Mouse (Mus musculus): Measurements from ENCODE around the gene Gng12.
A peak's percentile ranks its signal among the peaks of the same experiment; 100 is the strongest.
"Not testable (repeated sequence)": the region's sequence is repeated elsewhere in the genome, so short reads cannot be mapped to it uniquely, and the experiment has no call there.

Gene Gng12

DNA sequence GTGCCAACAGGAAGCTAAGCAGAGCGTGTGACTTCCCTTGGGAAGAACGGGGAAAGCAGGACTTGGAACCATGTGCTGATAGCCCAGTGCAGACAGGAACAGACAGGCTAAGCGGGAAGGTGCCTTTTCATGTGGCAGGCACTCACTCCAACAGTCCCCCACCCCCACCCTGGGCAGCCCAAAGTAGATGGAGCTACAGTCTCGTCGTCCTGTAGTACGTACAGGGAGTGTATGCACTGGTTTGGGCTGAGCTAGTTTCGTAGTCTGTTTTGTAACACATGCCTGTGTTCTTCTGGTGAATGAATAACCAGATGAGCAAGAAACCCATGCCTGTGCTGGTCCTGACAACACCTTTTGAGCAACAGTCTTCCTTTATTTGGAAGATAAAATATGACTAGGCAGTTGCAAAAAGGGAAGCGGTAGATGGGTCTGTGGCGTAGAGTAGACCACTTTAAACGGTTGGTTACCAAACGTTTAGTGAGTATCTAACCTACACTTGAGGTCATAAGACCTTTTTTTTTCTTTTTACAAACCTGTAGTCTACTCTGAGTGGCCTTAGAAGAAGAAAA, 57.8 kb downstream of the Gng12 start:
- DNase-seq (ENCODE audit: extremely low read depth, low read depth, low spot score): peak; percentile 55

GRCm38 (mm10) chr6:66955089-66955657, 59.0 kb downstream of the Gng12 start:
- no peak for DNase-seq (ENCODE audit: extremely low read depth, low read depth, low spot score)

DNA sequence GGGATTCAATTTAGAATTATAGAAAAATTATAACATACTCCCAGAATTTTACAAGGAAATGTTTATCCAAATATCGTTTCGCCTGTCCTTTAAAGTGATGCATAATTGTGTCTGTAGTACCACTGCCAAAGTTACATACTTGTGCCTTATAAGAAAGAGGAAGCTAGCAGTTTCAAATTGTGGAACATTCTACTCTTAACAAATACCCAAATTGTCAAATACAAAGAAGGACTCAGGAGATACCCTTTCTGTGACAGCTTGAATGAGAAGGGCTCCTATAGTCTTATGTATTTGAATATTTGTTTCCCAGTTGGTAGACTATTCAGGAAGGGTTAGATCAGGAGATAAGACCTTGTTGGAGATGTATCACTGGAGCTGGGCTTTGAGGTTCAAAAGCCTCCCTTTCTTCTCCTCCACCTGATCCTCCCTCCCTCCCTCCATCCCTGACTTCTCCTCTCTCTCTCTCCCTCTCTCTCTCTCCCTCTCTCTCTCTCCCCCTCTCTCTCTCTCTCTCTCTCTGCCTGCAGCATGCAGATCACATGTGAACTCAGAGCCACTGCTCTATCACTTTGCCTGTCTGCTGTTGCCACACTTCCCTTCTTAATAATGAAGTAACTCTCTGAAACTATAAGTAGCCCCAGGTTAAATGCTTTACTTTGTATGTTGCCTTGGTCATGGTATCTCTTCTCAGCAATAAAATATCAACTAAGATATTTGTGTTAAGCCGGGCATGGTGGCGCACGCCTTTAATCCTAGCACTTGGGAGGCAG, 62.5 kb downstream of the Gng12 start:
- no peak for DNase-seq (ENCODE audit: extremely low read depth, low read depth, low spot score)

- no peak for DNase-seq (ENCODE audit: extremely low read depth, low read depth, low spot score)
These were observed 66.4 kb downstream of the Gng12 start for GRCm38 (mm10) chr6:66962582-66963043.

DNA sequence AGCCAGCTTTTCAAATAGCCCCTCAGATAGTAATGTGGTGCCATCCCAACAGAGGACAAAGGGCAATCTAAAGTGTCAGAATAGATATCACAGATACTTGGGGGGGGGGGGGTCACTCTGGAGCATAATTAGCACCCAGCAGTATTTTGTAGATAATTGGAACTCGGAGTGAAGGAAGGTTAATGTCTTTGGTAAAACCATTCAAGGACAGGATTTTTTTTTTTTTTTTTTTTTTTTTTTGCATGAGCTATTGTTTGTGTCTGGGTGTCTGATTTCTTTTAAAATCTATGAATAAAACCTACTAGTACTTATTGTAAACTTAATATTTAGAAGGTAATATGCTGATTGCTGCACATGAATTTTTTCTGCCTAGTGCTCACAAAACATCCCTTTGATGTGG, 66.9 kb downstream of the Gng12 start:
- DNase-seq (ENCODE audit: extremely low read depth, low read depth, low spot score): no peak

GRCm38 (mm10) chr6:66963651-66964050, 67.5 kb downstream of the Gng12 start:
- DNase-seq (ENCODE audit: extremely low read depth, low read depth, low spot score): not testable (repeated sequence)

- DNase-seq (ENCODE audit: extremely low read depth, low read depth, low spot score): no peak
These were observed 68.0 kb downstream of the Gng12 start for GRCm38 (mm10) chr6:66964222-66964621.

DNA sequence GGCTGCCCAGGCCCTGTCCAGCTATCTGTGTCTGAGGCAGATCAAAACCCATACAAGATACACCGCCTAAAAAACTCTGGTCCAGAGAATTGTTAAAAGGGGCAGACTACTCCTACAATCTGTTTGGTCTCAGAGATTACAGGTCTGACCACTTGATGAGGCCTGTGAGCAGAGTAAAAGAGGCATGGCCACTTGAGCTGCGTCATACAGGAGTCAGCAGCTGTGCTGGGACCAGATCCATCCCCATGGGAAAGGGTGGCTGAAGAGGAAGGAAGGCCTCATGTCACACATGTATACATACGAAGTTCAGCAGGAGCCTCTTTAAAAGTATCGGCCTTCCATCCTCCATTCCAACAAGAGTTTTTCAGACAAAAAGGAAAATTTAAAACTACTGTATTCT, 69.0 kb downstream of the Gng12 start:
- DNase-seq (ENCODE audit: extremely low read depth, low read depth, low spot score): no peak

GRCm38 (mm10) chr6:66967788-66968187, 71.6 kb downstream of the Gng12 start:
- DNase-seq (ENCODE audit: extremely low read depth, low read depth, low spot score): no peak

GRCm38 (mm10) chr6:66969446-66969845, 73.2 kb downstream of the Gng12 start:
- DNase-seq (ENCODE audit: extremely low read depth, low read depth, low spot score): no peak

- DNase-seq (ENCODE audit: extremely low read depth, low read depth, low spot score): no peak
These were observed 76.1 kb downstream of the Gng12 start for GRCm38 (mm10) chr6:66972300-66972699.

- DNase-seq (ENCODE audit: extremely low read depth, low read depth, low spot score): no peak
These were observed 77.0 kb downstream of the Gng12 start for GRCm38 (mm10) chr6:66973180-66973579.

GRCm38 (mm10) chr6:66975522-66975921, 79.3 kb downstream of the Gng12 start:
- DNase-seq (ENCODE audit: extremely low read depth, low read depth, low spot score): no peak

- no peak for DNase-seq (ENCODE audit: extremely low read depth, low read depth, low spot score)
These were observed 83.0 kb downstream of the Gng12 start for GRCm38 (mm10) chr6:66979197-66979596.

DNA sequence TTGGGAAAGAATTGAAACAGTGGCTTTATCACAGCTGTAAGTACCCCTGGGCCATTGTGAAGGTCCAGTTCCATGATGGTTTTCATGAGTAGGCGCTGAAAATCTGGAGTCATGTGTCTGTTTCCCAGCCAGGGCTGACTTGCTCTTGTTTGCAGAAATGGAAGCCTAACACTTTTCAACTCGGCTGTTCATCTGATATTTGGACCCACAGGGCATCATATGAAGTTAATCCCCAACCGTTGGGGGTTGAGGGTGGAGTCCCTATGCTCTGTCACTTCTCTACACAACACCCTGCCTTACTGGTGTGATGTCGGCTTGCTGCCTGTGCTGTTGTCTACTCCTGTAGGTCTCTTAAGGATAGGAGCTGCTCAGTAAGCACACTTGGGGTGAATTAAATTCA, 83.8 kb downstream of the Gng12 start:
- no peak for DNase-seq (ENCODE audit: extremely low read depth, low read depth, low spot score)

GRCm38 (mm10) chr6:66981366-66981765, 85.2 kb downstream of the Gng12 start:
- peak; percentile 83 for DNase-seq (ENCODE audit: extremely low read depth, low read depth, low spot score)

GRCm38 (mm10) chr6:66981864-66982263, 85.7 kb downstream of the Gng12 start:
- peak; percentile 91 for DNase-seq (ENCODE audit: extremely low read depth, low read depth, low spot score)

- DNase-seq (ENCODE audit: extremely low read depth, low read depth, low spot score): no peak
These were observed 87.9 kb downstream of the Gng12 start for GRCm38 (mm10) chr6:66984079-66984478.

DNA sequence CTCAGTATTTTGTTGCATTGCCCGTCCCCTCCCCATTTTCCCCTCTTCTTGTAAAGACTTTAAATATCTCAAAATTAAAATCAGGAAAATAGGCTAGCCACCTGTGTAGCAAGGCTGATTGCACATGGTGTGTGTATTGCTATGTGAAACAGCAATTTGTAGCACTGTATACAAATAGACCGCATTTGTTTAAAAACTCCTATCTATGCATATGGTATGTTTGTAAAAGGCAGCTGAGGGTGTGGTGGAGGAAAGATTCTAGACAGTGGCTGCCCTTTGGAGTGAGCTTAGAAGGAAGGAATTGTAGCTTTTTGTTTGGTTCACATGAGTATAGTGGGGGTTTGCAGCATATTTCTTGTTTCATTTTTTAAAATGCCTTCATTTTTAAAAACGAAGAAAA, 88.5 kb downstream of the Gng12 start:
- no peak for DNase-seq (ENCODE audit: extremely low read depth, low read depth, low spot score)

- DNase-seq (ENCODE audit: extremely low read depth, low read depth, low spot score): no peak
These were observed 89.3 kb downstream of the Gng12 start for GRCm38 (mm10) chr6:66985500-66985899.

- no peak for DNase-seq (ENCODE audit: extremely low read depth, low read depth, low spot score)
These were observed 89.9 kb downstream of the Gng12 start for GRCm38 (mm10) chr6:66986063-66986462.

- no peak for DNase-seq (ENCODE audit: extremely low read depth, low read depth, low spot score)
These were observed 91.4 kb downstream of the Gng12 start for GRCm38 (mm10) chr6:66987643-66988042.

All from fat pad, adult 2 months (tissue).